Mouse (Mus musculus): Measurements from ENCODE around the gene Grik4.

DNA sequence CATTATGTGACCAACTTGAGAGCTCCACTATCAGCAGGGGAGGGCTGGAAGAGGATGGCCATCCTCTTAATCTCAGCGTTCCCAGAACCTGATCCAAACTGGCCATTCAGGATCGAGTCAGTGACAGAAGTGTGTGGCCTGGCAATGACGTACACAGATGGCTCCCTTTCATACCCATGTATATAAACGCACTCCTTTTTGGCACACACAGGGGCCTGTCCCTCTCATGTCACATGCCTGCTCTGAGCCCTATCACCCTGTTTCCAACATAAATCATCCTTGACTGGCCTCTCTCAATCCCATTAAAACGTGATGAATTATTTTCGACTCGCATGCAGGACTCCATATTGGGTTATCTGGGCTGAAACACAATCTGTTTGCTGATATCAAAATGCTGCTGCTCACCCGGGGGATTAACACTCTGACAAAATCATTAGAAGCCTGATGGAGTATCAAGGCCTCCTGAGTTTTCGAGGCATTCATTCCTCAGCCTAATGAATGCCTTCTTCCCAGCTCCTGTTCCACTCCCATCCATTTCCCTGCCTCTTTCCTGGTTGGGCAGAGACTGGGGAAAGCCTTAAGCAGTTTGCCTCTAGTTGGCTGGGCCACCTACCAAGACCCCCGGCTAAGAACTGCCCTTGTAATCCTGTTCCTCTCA lies 159.0 kb downstream of the Grik4 start:
- TF ChIP-seq POLR2A (IDR thresholded peaks at IDR 0.05; ENCODE audit: borderline replicate concordance, extremely low read depth, insufficient read depth, insufficient read length, poor library complexity, severe bottlenecking): no peak
- no peak for TF ChIP-seq CTCF (IDR thresholded peaks at IDR 0.05; ENCODE audit: borderline replicate concordance, extremely low read depth, insufficient read depth, insufficient read length)

Data from brain, embryonic 14.5 days (tissue).